ENCODE assay signal across 24 mouse cellular contexts in the genomic region with DNA sequence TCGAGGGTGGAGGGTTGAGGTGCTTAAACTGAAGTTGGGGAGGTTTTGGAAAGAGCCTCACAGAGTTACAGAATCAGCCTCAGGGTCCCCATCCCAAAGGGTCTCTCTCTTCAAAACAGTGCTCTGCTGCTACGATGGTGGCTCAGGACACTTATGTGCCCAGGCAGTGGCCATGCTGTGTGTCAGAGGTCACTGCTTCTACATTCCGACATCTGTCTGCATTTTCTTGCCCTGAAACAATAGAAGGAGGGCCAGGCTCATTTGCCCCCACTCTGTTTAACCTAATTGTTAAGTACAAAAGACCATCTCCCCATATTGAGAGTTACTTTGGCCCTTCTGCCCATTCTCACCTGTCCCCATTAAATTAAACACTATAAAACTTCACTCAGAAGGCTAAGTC. TPM values are rescaled to one million over a fixed set of nuclear protein-coding genes. Genes with fewer than 3 reads are reported as not detected.
DNase-seq lines count a peak whose midpoint lies in the region; ATAC-seq and TF ChIP-seq lines count a peak whose summit lies in the region.
"Had no signal": no experiment of that assay in that cellular context is flagged by ENCODE, and none has a peak within 500 bp of the region (broad histone marks: within the 10 kb centered on the region; RNA-seq: fewer than 3 reads in every experiment).

No protein-coding gene starts in this region.

- WGBS in hindbrain, embryonic 11.5 days: 2% methylated on average over 3 of the region's 3 CpGs
- WGBS in hindbrain, postnatal 0 days: 39% methylated on average over 3 of the region's 3 CpGs
- 3% methylated on average over 3 of the region's 3 CpGs for WGBS in embryonic facial prominence, embryonic 10.5 days
- 9% methylated on average over 3 of the region's 3 CpGs for WGBS in midbrain, embryonic 13.5 days

- H3K36me3 ChIP-seq in hindbrain, embryonic 11.5 days (ENCODE audit: control insufficient read depth, insufficient read depth, low read length): no peaks in the 10 kb centered on the region
- no peaks in the 10 kb centered on the region for H3K36me3 ChIP-seq in hindbrain, postnatal 0 days (ENCODE audit: insufficient read depth, low read length)
- no peaks in the 10 kb centered on the region for H3K36me3 ChIP-seq in embryonic facial prominence, embryonic 10.5 days (replicated peaks)
- H3K36me3 ChIP-seq in midbrain, embryonic 13.5 days: no peaks in the 10 kb centered on the region
- H3K36me3 ChIP-seq: embryonic facial prominence, embryonic 15.5 days; heart, embryonic 13.5 days; intestine, embryonic 15.5 days; limb, embryonic 10.5 days; neural tube, embryonic 13.5 days had no signal

- no peak overlapping the region for H3K9ac ChIP-seq in hindbrain, embryonic 11.5 days (ENCODE audit: low read depth, low read length)
- H3K9ac ChIP-seq in hindbrain, postnatal 0 days (replicated peaks; ENCODE audit: low read length): no peak overlapping the region
- peak overlapping the region; percentile 44; the same call in 1 of the 2 replicates for H3K9ac ChIP-seq in midbrain, embryonic 13.5 days (replicated peaks)
- H3K9ac ChIP-seq: embryonic facial prominence, embryonic 15.5 days; heart, embryonic 13.5 days; intestine, embryonic 15.5 days; liver, postnatal 0 days; neural tube, embryonic 13.5 days had no signal

- H3K4me2 ChIP-seq in hindbrain, embryonic 11.5 days (replicated peaks; ENCODE audit: low read depth, low read length): 0 out of 2 replicates have a peak overlapping the region, but pooled peaks have one; percentile 1
- H3K4me2 ChIP-seq in hindbrain, postnatal 0 days (ENCODE audit: low read depth, low read length): no peak overlapping the region
- peak overlapping the region; percentile 51 for H3K4me2 ChIP-seq in midbrain, embryonic 13.5 days (replicated peaks)
- H3K4me2 ChIP-seq: embryonic facial prominence, embryonic 15.5 days; heart, embryonic 13.5 days; intestine, embryonic 15.5 days; neural tube, embryonic 13.5 days had no signal

- no peak for TF ChIP-seq CTCF in hindbrain, postnatal 0 days (IDR thresholded peaks at IDR 0.05; ENCODE audit: low read depth)

- ATAC-seq in hindbrain, embryonic 11.5 days (ENCODE audit: low FRiP score): no peak
- ATAC-seq in hindbrain, postnatal 0 days: no peak
- no peak for ATAC-seq in midbrain, embryonic 13.5 days
- ATAC-seq in inflammation-experienced regulatory T-cells, adult 6 months: no peak
- ATAC-seq: intestine, embryonic 15.5 days; liver, postnatal 0 days had no signal

- H3K27ac ChIP-seq in hindbrain, embryonic 11.5 days (ENCODE audit: low read depth, low read length): no peak overlapping the region
- no peak overlapping the region for H3K27ac ChIP-seq in hindbrain, postnatal 0 days
- H3K27ac ChIP-seq in embryonic facial prominence, embryonic 10.5 days (replicated peaks): no peak overlapping the region
- H3K27ac ChIP-seq in midbrain, embryonic 13.5 days: no peak overlapping the region
- H3K27ac ChIP-seq: embryonic facial prominence, embryonic 15.5 days; heart, embryonic 13.5 days; intestine, embryonic 15.5 days; limb, embryonic 10.5 days; neural tube, embryonic 13.5 days had no signal

- no peak for DNase-seq in hindbrain, embryonic 11.5 days (ENCODE audit: low spot score)
- no peak for DNase-seq in hindbrain, postnatal 0 days (ENCODE audit: low spot score)
- peak; percentile 27 for DNase-seq in embryonic facial prominence, embryonic 10.5 days (ENCODE audit: low spot score)
- no peak for DNase-seq in thymus, postnatal 10 days (ENCODE audit: low spot score in 2 of 2)
- no peak for DNase-seq in urinary bladder, postnatal 4 days (ENCODE audit: low spot score in 2 of 2)
- DNase-seq: adrenal gland, adult 2 months; cerebellum, adult 8-10 months; heart, postnatal 4 days; kidney, adult 9 months; kidney, postnatal 36 days; layer of hippocampus, adult 9-11 months; liver, postnatal 0 days; lung, postnatal 10 days; right cerebral cortex, postnatal 14 days; thymus, adult 2 months had no signal

- H3K27me3 ChIP-seq in hindbrain, embryonic 11.5 days (ENCODE audit: control insufficient read depth, insufficient read depth, low read length): no peaks in the 10 kb centered on the region
- H3K27me3 ChIP-seq in hindbrain, postnatal 0 days (ENCODE audit: insufficient read depth, low read length): no peaks in the 10 kb centered on the region
- no peaks in the 10 kb centered on the region for H3K27me3 ChIP-seq in embryonic facial prominence, embryonic 10.5 days (replicated peaks; ENCODE audit: low read depth, poor library complexity, severe bottlenecking)
- H3K27me3 ChIP-seq in midbrain, embryonic 13.5 days: peaks cover 11% of the 10 kb centered on the region; the same call in 1 of the 2 replicates
- H3K27me3 ChIP-seq: embryonic facial prominence, embryonic 15.5 days; heart, embryonic 13.5 days; intestine, embryonic 15.5 days; neural tube, embryonic 13.5 days had no signal

- H3K4me3 ChIP-seq in hindbrain, embryonic 11.5 days (ENCODE audit: low read depth, low read length): no peak overlapping the region
- no peak overlapping the region for H3K4me3 ChIP-seq in hindbrain, postnatal 0 days (ENCODE audit: low read length)
- H3K4me3 ChIP-seq in embryonic facial prominence, embryonic 10.5 days: peak overlapping the region; percentile 3; the same call in 1 of the 2 replicates
- peak overlapping the region; percentile 16 for H3K4me3 ChIP-seq in midbrain, embryonic 13.5 days (replicated peaks)
- H3K4me3 ChIP-seq: embryonic facial prominence, embryonic 15.5 days; heart, embryonic 13.5 days; intestine, embryonic 15.5 days; limb, embryonic 10.5 days; neural tube, embryonic 13.5 days had no signal

- H3K9me3 ChIP-seq in hindbrain, embryonic 11.5 days (ENCODE audit: control insufficient read depth, low read length): no peaks in the 10 kb centered on the region
- H3K9me3 ChIP-seq in hindbrain, postnatal 0 days (ENCODE audit: low read length): no peaks in the 10 kb centered on the region
- no peaks in the 10 kb centered on the region for H3K9me3 ChIP-seq in embryonic facial prominence, embryonic 10.5 days
- no peaks in the 10 kb centered on the region for H3K9me3 ChIP-seq in midbrain, embryonic 13.5 days
- H3K9me3 ChIP-seq: embryonic facial prominence, embryonic 15.5 days; heart, embryonic 13.5 days; intestine, embryonic 15.5 days; limb, embryonic 10.5 days; neural tube, embryonic 13.5 days had no signal

- 0 out of 2 replicates have a peak, but pooled peaks cover 6% of the 10 kb centered on the region for H3K4me1 ChIP-seq in hindbrain, embryonic 11.5 days (replicated peaks; ENCODE audit: control insufficient read depth, insufficient read depth, low read length)
- H3K4me1 ChIP-seq in hindbrain, postnatal 0 days (ENCODE audit: insufficient read depth, low read length): no peaks in the 10 kb centered on the region
- H3K4me1 ChIP-seq in embryonic facial prominence, embryonic 10.5 days: peaks cover 54% of the 10 kb centered on the region
- H3K4me1 ChIP-seq in midbrain, embryonic 13.5 days (replicated peaks): peaks cover 47% of the 10 kb centered on the region
- H3K4me1 ChIP-seq: intestine, embryonic 15.5 days had no signal

RNA-seq across cellular contexts. Expression of a gene that starts 9.2 kb away (rescaled TPM):
- 46.0 and 56.7 TPM in 2 replicates for polyA plus RNA-seq in hindbrain, embryonic 11.5 days (2014; fragmentation: Nextera tagmentation; extraction: Ambion mirVana)
- 5.3 and 5.4 TPM in 2 replicates for total RNA-seq in hindbrain, postnatal 0 days (2014; rRNA removed)
- 38.8 and 40.2 TPM in 2 replicates for polyA plus RNA-seq in hindbrain, postnatal 0 days (2015; fragmentation: Nextera tagmentation; extraction: Ambion mirVana)
- 56.9 and 61.8 TPM in 2 replicates for polyA plus RNA-seq in embryonic facial prominence, embryonic 10.5 days (2016; fragmentation: Nextera tagmentation; extraction: Ambion mirVana)
- polyA plus RNA-seq in midbrain, embryonic 13.5 days (2015; fragmentation: Nextera tagmentation; extraction: Ambion mirVana): 81.4 and 89.2 TPM in 2 replicates
- polyA plus RNA-seq in inflammation-experienced regulatory T-cells, adult 6 months (2017; shearing (Covaris generic)): under 1 TPM in 2 of 3 experiments, not detected in 1; 0.13 TPM
- total RNA-seq: granulocyte monocyte progenitor cell, adult 5-6 weeks; megakaryocyte progenitor cell, adult 5-6 weeks had no signal

Comparison
In these comparisons a context has a peak if more than half of its experiments do, and no peak if none do; other contexts are left out.
1. H3K4me3 ChIP-seq: peak in embryonic facial prominence, embryonic 10.5 days (single experiment) and midbrain, embryonic 13.5 days (single experiment); none in hindbrain, embryonic 11.5 days (single experiment) and hindbrain, postnatal 0 days (single experiment).
2. RNA of a gene that starts 9.2 kb away (polyA plus RNA-seq): 81.4 to 89.2 TPM in midbrain, embryonic 13.5 days, 56.9 to 61.8 TPM in embryonic facial prominence, embryonic 10.5 days, 46.0 to 56.7 TPM in hindbrain, embryonic 11.5 days and 38.8 to 40.2 TPM in hindbrain, postnatal 0 days; 0.13 TPM in inflammation-experienced regulatory T-cells, adult 6 months; every median in the first group is over 10 times any median in the second.